Mouse (Mus musculus) neural tube, embryonic 12.5 days (tissue): ENCODE data around the gene Gcfc2. TPM values are rescaled to one million over a fixed set of nuclear protein-coding genes. Genes with fewer than 3 reads are reported as not detected.

ENCODE experiments used
- ATAC-seq: fragments of 200-750 bp; cut with Nextera tagmentation; 2 replicates; pipeline ENCODE4 v1.8.0; 2017; ENCODE audit warnings: low read depth, mild to moderate bottlenecking, moderate TSS enrichment, moderate library complexity; ENCODE audit not compliant: low FRiP score
- H3K27ac ChIP-seq: fragments of 300-500 bp; sonication (generic); 2 replicates; pipeline ENCODE4 v1.5.1; 2016
- H3K27me3 ChIP-seq: fragments of 300-500 bp; sonication (generic); replicated peaks from 2 replicates; pipeline ENCODE4 v1.6.1; 2016; ENCODE audit warnings: mild to moderate bottlenecking
- H3K36me3 ChIP-seq: fragments of 300-500 bp; sonication (generic); 2 replicates; pipeline ENCODE4 v1.6.1; 2016; ENCODE audit warnings: mild to moderate bottlenecking
- H3K4me1 ChIP-seq: fragments of 300-500 bp; sonication (generic); 2 replicates; pipeline ENCODE4 v1.6.1; 2016
- H3K4me2 ChIP-seq: fragments of 300-500 bp; sonication (generic); replicated peaks from 2 replicates; pipeline ENCODE4 v1.6.1; 2016; ENCODE audit warnings: mild to moderate bottlenecking
- H3K4me3 ChIP-seq: fragments of 300-500 bp; sonication (generic); 2 replicates; pipeline ENCODE4 v1.5.1; 2016
- H3K9ac ChIP-seq: fragments of 300-500 bp; sonication (generic); 2 replicates; pipeline ENCODE4 v1.6.1; 2016; ENCODE audit warnings: mild to moderate bottlenecking
- H3K9me3 ChIP-seq: fragments of 300-500 bp; sonication (generic); 2 replicates; pipeline ENCODE4 v1.6.1; 2016; ENCODE audit warnings: mild to moderate bottlenecking
- WGBS: fragments of 180-500 bp; shearing (Covaris S2); methylation state at CpG from one replicate; pipeline ENCODE4 v1.1.7; 2016; 5-methylcytosine and 5-hydroxymethylcytosine counted together
- polyA plus RNA-seq: library from polyadenylated mRNA; unstranded; fragments of >200 nt; fragmentation: Nextera tagmentation; extraction: Ambion mirVana; gene quantifications from 2 replicates; pipeline ENCODE4 v1.2.1, GENCODE M21; 2016

Gene Gcfc2
- polyA plus RNA-seq, 1 experiment from 2014 or later = 13.9 TPM

DNA sequence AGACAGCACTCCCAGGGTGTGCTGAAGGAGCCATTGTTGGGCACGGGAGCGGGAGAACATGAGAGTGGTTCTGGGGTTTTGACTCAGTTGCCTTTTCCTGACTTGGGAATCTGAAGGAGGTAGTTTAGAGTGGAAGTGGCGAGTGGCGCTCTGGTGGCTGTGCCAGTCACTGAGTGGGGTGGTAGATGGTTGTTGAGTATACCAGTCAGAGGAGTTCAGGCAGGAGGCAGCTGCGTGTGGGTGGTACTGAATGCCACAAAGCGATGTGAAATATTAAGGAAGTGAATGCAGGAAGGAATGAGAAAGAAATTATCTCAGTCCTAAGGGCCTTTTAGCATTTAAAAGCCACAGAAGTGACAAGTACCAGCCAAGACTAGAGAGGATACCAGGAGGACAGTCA lies 23.4 kb downstream of the Gcfc2 start:
- 96% methylated on average over 6 of the region's 6 CpGs for WGBS
- Histone ChIP-seq H3K4me1 (no peaks in the 10 kb centered on the region), H3K36me3 (peaks cover 75% of the 10 kb centered on the region)

DNA sequence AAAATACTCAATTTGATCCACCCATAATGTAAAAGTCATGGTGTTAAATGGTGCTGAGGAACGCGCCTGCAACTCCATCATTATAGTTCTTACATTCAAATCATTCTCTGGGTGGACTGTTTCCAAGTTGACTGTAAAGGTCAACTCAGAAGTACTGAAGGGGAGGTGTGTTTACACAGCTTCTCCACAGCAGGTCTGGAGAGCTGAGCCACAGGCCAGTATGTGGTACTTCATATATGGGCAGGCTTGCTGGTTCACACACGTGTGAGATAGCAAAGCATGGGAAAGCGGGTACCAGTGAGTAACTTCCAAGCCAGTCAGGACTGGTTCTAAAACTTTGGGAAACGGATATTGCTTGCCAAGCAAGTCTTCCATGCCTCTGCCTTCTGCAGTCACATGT lies 31.7 kb downstream of the Gcfc2 start:
- WGBS = 95% methylated on average over 5 of the region's 5 CpGs
- peaks cover 77% of the 10 kb centered on the region for H3K36me3 ChIP-seq

More for the DNA sequence above, 23.4 kb downstream of the Gcfc2 start:
- Histone ChIP-seq H3K27ac (no peak overlapping the region), H3K9ac (no peak overlapping the region), H3K4me3 (no peak overlapping the region), H3K27me3 (no peaks in the 10 kb centered on the region), H3K4me2 (no peak overlapping the region), H3K9me3 (no peaks in the 10 kb centered on the region)
- ATAC-seq = no peak

DNA sequence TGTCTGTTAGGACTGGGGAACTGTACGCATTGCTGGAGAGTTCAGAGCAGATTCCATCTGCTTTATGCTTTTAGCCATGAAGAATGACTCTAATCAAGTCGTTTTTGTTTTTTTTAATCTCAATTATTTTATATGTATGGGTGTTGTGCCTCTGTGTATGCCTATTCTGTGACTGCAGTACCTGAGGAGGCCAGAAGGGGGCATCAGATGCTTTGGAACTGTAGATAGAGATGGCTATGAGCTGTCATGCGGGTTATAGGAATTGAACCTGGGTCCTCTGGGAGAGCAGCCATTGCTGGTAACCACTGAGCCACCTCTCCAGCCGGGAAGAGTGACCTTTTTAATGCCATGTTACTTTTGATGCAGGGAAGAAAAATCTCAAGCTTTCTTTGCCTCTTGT lies 32.9 kb downstream of the Gcfc2 start:
- no peaks in the 10 kb centered on the region for H3K4me1 ChIP-seq
- H3K27me3 ChIP-seq = no peaks in the 10 kb centered on the region
- 0 out of 2 replicates have a peak, but pooled peaks cover 4% of the 10 kb centered on the region for H3K9me3 ChIP-seq
- WGBS = 92% methylated on average over 4 of the region's 4 CpGs
- no peak for ATAC-seq
- H3K36me3 ChIP-seq = peaks cover 76% of the 10 kb centered on the region
- no peak overlapping the region for H3K9ac ChIP-seq
- no peak overlapping the region for H3K4me3 ChIP-seq
- H3K4me2 ChIP-seq = no peak overlapping the region
- H3K27ac ChIP-seq = no peak overlapping the region

More for the DNA sequence above, 31.7 kb downstream of the Gcfc2 start:
- H3K4me3 ChIP-seq = no peak overlapping the region
- H3K27me3 ChIP-seq = no peaks in the 10 kb centered on the region
- no peak overlapping the region for H3K9ac ChIP-seq
- 0 out of 2 replicates have a peak, but pooled peaks cover 4% of the 10 kb centered on the region for H3K9me3 ChIP-seq
- no peaks in the 10 kb centered on the region for H3K4me1 ChIP-seq
- ATAC-seq = no peak
- H3K27ac ChIP-seq = no peak overlapping the region
- H3K4me2 ChIP-seq = no peak overlapping the region

DNA sequence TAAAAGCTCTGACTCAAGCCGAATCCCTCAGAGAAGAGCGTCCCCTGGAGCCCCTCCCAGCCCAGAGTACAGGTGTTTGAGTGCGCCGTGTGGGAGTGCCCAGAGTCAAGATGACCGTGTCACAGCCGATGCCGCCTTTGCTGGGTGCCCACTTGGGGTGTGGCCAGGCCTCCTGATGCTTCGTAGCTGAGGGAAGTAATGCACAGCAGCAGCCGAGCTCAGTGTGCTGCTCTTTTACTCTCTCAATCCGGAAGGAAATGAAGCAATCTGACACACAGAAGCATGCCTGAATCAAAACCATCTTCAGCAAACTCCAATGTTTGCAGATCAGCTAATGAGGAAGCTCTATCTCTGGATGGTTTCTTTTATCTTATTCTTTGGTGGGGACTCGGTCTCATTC lies 34.5 kb downstream of the Gcfc2 start:
- Histone ChIP-seq H3K27ac (no peak overlapping the region), H3K9me3 (0 out of 2 replicates have a peak, but pooled peaks cover 4% of the 10 kb centered on the region), H3K9ac (no peak overlapping the region), H3K27me3 (no peaks in the 10 kb centered on the region), H3K4me2 (no peak overlapping the region), H3K4me3 (no peak overlapping the region), H3K36me3 (peaks cover 73% of the 10 kb centered on the region), H3K4me1 (no peaks in the 10 kb centered on the region)
- no peak for ATAC-seq
- WGBS = 91% methylated on average over 11 of the region's 11 CpGs

DNA sequence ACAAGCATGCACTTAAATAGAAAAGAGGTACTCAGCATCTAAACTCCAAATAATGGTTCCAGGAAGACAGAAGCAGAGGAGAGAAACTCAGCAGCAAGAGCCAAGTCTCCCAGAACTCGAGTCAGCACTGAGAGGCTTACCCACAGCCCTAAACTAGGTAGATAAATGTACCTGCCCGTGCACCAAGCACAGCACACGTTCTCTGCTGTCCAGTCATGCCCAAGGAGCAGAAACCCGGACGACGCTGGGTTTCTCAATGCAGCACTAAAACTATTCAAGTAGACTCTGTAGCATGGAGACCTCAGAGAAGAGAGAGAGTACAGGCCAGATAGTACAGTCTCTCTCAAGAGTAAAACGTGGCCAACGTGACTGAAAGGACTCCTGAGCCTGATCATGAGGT lies 36.4 kb downstream of the Gcfc2 start:
- Histone ChIP-seq H3K4me1 (peaks cover 4% of the 10 kb centered on the region; the same call in 1 of the 2 replicates), H3K27ac (no peak overlapping the region), H3K36me3 (peaks cover 73% of the 10 kb centered on the region), H3K9ac (no peak overlapping the region), H3K4me3 (no peak overlapping the region), H3K4me2 (no peak overlapping the region), H3K27me3 (no peaks in the 10 kb centered on the region), H3K9me3 (0 out of 2 replicates have a peak, but pooled peaks cover 4% of the 10 kb centered on the region)
- WGBS = 95% methylated on average over 8 of the region's 8 CpGs
- ATAC-seq = no peak

DNA sequence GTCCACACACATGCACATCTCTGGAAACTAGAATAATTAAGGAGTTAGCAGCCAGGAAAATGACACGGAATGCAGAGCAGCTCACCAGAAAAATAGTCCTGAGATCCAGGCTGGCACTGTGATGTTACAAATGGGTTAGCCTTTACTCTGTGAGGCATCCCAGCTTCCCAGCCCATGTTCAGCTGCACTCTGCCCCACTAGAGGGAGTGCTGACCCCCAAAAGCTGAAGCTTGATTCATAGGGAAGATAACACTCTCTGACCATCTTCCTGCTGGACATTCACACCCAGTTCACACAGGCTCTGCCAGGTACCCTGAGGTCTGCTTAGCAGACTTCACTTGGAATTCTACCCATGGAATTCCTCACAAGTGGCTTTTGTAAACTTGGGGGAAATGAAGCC lies 36.8 kb downstream of the Gcfc2 start:
- ATAC-seq = no peak
- Histone ChIP-seq H3K9me3 (0 out of 2 replicates have a peak, but pooled peaks cover 4% of the 10 kb centered on the region), H3K27me3 (no peaks in the 10 kb centered on the region), H3K4me2 (no peak overlapping the region), H3K36me3 (peaks cover 71% of the 10 kb centered on the region), H3K4me1 (peaks cover 8% of the 10 kb centered on the region; the same call in 1 of the 2 replicates), H3K27ac (no peak overlapping the region), H3K4me3 (no peak overlapping the region), H3K9ac (no peak overlapping the region)
- 93% methylated on average over 1 of the region's 1 CpGs for WGBS

DNA sequence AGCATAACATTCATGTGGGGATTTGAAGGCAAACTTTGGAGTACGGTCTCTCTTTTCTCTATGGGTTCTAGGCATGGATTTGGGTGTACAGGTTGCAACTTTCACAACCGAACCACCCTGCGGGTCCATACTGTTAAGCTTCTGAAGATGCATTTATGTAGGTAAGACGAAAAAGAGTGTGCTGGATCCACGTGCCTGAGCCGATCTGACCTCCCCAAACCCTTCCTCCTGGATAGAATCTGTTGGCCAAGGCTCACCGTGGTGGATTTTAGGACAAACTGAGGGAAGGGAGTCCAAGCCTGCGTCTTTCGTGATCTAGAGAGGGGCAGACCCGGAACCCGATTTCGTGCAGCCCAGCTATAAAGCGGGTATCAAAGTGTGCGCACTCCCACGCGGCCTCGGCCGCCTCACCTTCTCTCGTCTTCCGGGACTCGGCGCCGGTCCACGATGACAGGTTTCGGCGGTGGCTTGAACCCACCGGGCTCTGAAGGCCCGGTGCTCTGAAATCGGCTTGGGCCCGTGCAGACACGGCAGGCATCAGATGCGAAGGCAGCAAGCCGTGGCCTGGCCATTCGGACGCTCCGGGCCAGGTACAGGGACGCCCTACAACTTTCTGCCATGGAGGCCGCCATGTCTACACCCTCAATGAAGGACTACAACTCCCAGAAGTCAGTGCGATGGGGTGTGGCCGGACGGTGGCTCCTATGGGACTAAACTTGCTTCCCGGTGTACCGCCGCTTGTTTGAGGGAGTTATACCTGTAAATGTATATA lies 42.0 kb downstream of the Gcfc2 start, which contains the start of gene Mrpl19:
Gene Mrpl19 (minus strand): TSS at position 663 of the 772 bp plus-strand sequence.
- Histone ChIP-seq H3K9me3 (no peaks in the 10 kb centered on the region), H3K4me3 (peak within 1 kb of the TSS; percentile 74), H3K9ac (peak within 1 kb of the TSS; percentile 68), H3K4me1 (peaks cover 10% of the 10 kb centered on the region; the same call in 1 of the 2 replicates), H3K27me3 (no peaks in the 10 kb centered on the region), H3K4me2 (peak within 1 kb of the TSS; percentile 68), H3K27ac (no peak within 1 kb of the TSS), H3K36me3 (peaks cover 24% of the 10 kb centered on the region)
- ATAC-seq = peak; percentile 99
- under 1% methylated on average over 44 of the region's 44 CpGs for WGBS

DNA sequence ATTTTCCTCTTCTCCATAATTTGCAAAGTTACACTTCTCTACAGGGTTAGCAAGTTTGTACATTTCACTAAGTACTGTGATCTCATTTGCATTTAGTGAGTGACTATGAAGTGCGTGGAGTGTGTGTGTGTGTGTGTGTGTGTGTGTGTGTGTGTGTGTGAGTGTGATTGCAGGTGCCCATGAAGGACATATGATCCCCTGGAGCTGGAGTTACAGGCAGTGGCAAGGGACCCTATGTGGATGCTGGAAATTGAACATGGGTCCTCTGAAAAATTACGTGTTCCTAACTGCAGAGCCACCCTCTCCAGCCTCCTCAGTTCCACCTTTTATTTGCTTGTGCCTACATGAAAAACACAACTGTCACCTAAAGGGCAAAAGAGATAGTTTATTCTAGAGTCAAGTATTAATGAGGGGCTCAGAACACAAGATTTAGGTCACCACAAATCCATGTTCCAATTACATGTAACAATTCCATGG lies 42.6 kb downstream of the Gcfc2 start:
- no peak overlapping the region for H3K9ac ChIP-seq
- peaks cover 18% of the 10 kb centered on the region for H3K36me3 ChIP-seq
- WGBS = 42% methylated on average over 2 of the region's 2 CpGs
- peaks cover 10% of the 10 kb centered on the region; the same call in 1 of the 2 replicates for H3K4me1 ChIP-seq
- H3K4me2 ChIP-seq = peak overlapping the region; percentile 68
- peak; percentile 79 for ATAC-seq
- no peak overlapping the region for H3K27ac ChIP-seq
- no peaks in the 10 kb centered on the region for H3K9me3 ChIP-seq
- H3K27me3 ChIP-seq = no peaks in the 10 kb centered on the region
- peak overlapping the region; percentile 74 for H3K4me3 ChIP-seq

DNA sequence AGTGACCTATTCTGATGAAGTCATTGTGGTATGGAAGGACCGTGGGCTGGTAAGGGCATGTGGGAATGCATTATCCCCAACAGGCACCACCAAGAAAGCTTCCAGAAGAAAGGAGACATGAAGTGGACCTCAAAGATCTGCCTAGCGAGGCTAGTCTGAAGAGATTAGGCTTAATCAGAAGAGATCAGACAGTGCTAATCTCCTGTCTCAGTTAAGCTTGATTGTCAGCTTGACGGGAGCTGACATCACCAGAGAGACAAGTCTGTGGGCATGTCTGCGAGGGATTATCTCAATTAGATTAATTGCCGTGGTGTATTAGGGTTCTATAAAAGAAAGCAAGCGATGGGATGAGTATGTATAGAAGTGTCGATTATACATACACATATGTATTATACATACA lies 47.7 kb downstream of the Gcfc2 start:
- no peaks in the 10 kb centered on the region for H3K9me3 ChIP-seq
- H3K4me1 ChIP-seq = no peaks in the 10 kb centered on the region
- no peaks in the 10 kb centered on the region for H3K36me3 ChIP-seq
- no peak overlapping the region for H3K4me3 ChIP-seq
- no peak overlapping the region for H3K4me2 ChIP-seq
- WGBS = 95% methylated on average over 7 of the region's 7 CpGs
- H3K27me3 ChIP-seq = no peaks in the 10 kb centered on the region
- no peak overlapping the region for H3K9ac ChIP-seq
- ATAC-seq = no peak
- H3K27ac ChIP-seq = no peak overlapping the region

DNA sequence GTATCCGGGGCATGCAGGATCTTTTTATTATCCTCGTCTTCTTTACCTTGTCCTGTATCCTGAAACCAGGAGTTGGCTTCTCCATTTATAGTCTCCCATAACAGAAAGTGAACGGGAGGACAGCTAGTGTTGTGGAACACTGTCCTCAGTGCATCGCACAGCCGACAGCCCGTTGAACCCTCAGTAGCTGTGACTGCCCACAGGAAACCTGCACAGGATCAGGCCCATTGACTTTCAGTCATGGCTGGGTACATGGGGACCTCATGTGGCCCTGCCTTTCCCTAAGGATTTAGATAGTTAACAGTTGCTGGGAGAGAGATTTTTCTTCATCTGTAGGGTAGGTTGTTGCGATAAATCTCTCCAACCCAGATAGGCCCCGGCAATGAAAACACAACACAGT lies 49.1 kb downstream of the Gcfc2 start:
- no peaks in the 10 kb centered on the region for H3K27me3 ChIP-seq
- H3K4me3 ChIP-seq = no peak overlapping the region
- no peaks in the 10 kb centered on the region for H3K4me1 ChIP-seq
- H3K9ac ChIP-seq = no peak overlapping the region
- no peak for ATAC-seq
- WGBS = 85% methylated on average over 8 of the region's 8 CpGs
- no peaks in the 10 kb centered on the region for H3K36me3 ChIP-seq
- H3K9me3 ChIP-seq = no peaks in the 10 kb centered on the region
- H3K27ac ChIP-seq = no peak overlapping the region
- H3K4me2 ChIP-seq = no peak overlapping the region

DNA sequence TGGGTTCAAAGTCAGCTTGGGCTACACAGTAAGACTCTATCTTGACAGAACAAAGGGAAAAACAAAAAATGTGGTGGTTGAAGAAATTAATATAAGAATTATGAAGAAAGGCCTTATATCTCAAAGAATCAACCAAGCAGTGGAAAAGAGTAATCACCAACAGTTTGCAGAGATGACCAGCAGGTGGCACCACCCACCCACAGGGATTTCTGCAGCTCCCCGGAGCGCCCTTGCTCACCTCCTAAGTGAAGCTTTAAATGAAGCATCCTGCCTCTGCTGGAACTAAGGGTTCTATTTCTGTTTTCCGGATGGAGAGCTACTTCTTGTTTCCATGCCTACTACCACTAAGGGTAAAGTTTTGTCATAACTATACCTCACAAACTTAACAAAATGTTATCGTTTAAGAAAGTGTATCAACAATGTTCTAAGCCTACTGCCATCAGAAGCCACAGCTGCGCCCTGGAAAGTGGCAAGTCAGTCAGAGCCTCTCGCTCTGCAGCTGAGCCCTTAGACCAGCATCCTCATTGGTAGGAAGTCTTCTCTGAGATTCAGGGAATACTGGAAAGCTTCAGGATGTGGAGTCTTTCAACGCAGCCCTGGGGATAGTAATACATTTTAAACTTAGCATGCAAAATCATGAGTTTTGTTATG lies 52.6 kb downstream of the Gcfc2 start:
- H3K4me3 ChIP-seq = no peak overlapping the region
- 38% methylated on average over 7 of the region's 7 CpGs for WGBS
- H3K9me3 ChIP-seq = no peaks in the 10 kb centered on the region
- no peaks in the 10 kb centered on the region for H3K36me3 ChIP-seq
- no peak overlapping the region for H3K9ac ChIP-seq
- H3K4me2 ChIP-seq = no peak overlapping the region
- no peaks in the 10 kb centered on the region for H3K27me3 ChIP-seq
- no peak overlapping the region for H3K27ac ChIP-seq
- no peaks in the 10 kb centered on the region for H3K4me1 ChIP-seq
- ATAC-seq = peak; percentile 67

DNA sequence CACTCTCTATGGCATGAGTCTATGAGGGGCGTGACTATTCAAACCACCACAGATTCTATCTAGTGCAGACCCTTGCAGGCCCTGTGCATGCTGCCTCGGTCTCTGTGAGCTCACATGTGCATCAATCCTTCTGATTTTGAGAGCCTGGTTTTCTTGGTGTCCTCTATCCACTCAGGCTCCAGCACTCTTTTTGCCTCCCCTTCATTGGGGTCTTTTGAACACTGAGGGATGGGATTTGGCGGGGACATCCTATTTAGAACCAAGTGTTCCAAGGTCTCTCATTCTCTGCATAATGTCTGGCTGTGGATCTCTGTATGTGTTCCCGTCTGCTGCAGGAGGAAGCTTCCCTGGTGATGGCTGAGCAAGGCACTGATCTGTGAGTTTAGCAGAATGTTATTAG lies 55.8 kb downstream of the Gcfc2 start:
- no peaks in the 10 kb centered on the region for H3K4me1 ChIP-seq
- H3K9ac ChIP-seq = no peak overlapping the region
- no peak overlapping the region for H3K4me2 ChIP-seq
- no peaks in the 10 kb centered on the region for H3K36me3 ChIP-seq
- no peak for ATAC-seq
- 90% methylated on average over 4 of the region's 4 CpGs for WGBS
- H3K27ac ChIP-seq = no peak overlapping the region
- no peak overlapping the region for H3K4me3 ChIP-seq
- no peaks in the 10 kb centered on the region for H3K27me3 ChIP-seq
- H3K9me3 ChIP-seq = no peaks in the 10 kb centered on the region
